Mouse (Mus musculus) G1E (cell line): ENCODE results near the gene Slc24a2. TPM values are rescaled to one million over a fixed set of nuclear protein-coding genes. Genes with fewer than 3 reads are reported as not detected.

ENCODE experiments used
- ATAC-seq: 2 replicates; pipeline ENCODE4 v1.8.0; 2016; ENCODE audit warnings: mild to moderate bottlenecking; ENCODE audit not compliant: insufficient number of reproducible peaks, poor library complexity, low FRiP score, severe bottlenecking; ENCODE audit errors: extremely low read depth
- DNase-seq: peaks from one replicate; pipeline ENCODE4 v3.0.0; 2012; ENCODE audit warnings: low spot score
- H3K27me3 ChIP-seq: 2 replicates; pipeline ENCODE4 v1.6.1; 2012; ENCODE audit warnings: mild to moderate bottlenecking, low read length, inconsistent platforms; ENCODE audit not compliant: insufficient read depth
- H3K36me3 ChIP-seq: replicated peaks from 2 replicates; pipeline ENCODE3; 2012; ENCODE audit warnings: mild to moderate bottlenecking, inconsistent platforms
- H3K4me1 ChIP-seq: 2 replicates; pipeline ENCODE4 v1.6.1; 2012; ENCODE audit warnings: low read depth, low read length, inconsistent platforms, mixed read lengths; ENCODE audit not compliant: insufficient read depth
- H3K4me3 ChIP-seq: 2 replicates; pipeline ENCODE4 v1.5.1; 2012; ENCODE audit warnings: low read depth, mild to moderate bottlenecking, inconsistent platforms, low read length, moderate library complexity, mixed read lengths
- H3K9me3 ChIP-seq: replicated peaks from 2 replicates; pipeline ENCODE4 v1.6.1; 2012; ENCODE audit warnings: inconsistent platforms
- CTCF ChIP-seq: IDR thresholded peaks from 2 replicates; pipeline ENCODE4 v1.5.1; 2012; ENCODE audit warnings: low read depth, low read length, inconsistent platforms, mixed read lengths
- GATA1 ChIP-seq: IDR thresholded peaks from 2 replicates; pipeline ENCODE4 v1.6.1; 2012; ENCODE audit warnings: borderline replicate concordance, low read length, inconsistent platforms, mixed read lengths
- GATA2 ChIP-seq: IDR thresholded peaks from 2 replicates; pipeline ENCODE4 v1.6.1; 2012; ENCODE audit warnings: low read depth, low read length, inconsistent platforms, borderline replicate concordance
- POLR2AphosphoS5 ChIP-seq: IDR thresholded peaks from 2 replicates; pipeline ENCODE4 v1.6.1; 2012; ENCODE audit warnings: low read depth, low read length, inconsistent platforms; ENCODE audit not compliant: insufficient replicate concordance
- TAL1 ChIP-seq: conservative IDR thresholded peaks from 2 replicates; pipeline ENCODE4 v1.6.1; 2012; ENCODE audit warnings: low read depth, low read length, inconsistent platforms, mixed read lengths
- polyA plus RNA-seq: library from polyadenylated mRNA; stranded (reverse); fragments of >175 nt; gene quantifications from 2 replicates; pipeline ENCODE4 v1.2.3, GENCODE M21; 2012
- total RNA-seq, 2 experiments: library from RNA; stranded (forward) in 1 of 2; stranded (reverse) in 1 of 2; fragments of 200-1000 nt in 1 of 2; fragments of >200 nt in 1 of 2; fragmentation: Nextera tagmentation in 1 of 2; gene quantifications; 2 replicates each; pipeline ENCODE4 v1.2.3; 2014 to 2017

Slc24a2 gene
- total and polyA plus RNA-seq, 3 experiments, result 0.55 TPM; not detected in 2

DNA sequence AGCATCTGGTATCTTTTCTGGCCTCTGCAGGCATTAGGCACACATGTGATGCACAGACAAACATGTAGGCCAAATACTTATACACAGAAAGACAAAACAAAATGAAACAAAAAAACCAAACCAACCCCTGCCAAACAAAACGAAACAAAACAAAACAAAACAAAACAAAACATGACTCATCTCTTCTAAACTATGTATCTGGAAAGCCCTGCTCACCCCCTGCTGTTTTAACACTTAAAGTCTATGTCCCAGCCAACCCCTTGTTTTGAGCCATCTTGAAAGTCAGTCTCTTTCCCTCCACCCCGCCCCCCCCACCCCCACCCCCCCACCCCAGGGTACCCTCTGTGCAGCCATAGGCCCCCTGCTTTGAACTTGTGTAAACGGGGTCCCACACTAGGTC is 293.6 kb downstream of the Slc24a2 start:
- DNase-seq, result no peak
- H3K9me3 ChIP-seq, result no peaks in the 10 kb centered on the region
- H3K4me1 ChIP-seq, result no peaks in the 10 kb centered on the region
- H3K4me3 ChIP-seq, result no peak overlapping the region
- H3K36me3 ChIP-seq, result no peaks in the 10 kb centered on the region
- H3K27me3 ChIP-seq, result no peaks in the 10 kb centered on the region
- ATAC-seq, result no peak
- TF ChIP-seq GATA1 (no peak), POLR2AphosphoS5 (no peak), TAL1 (no peak), CTCF (no peak), GATA2 (no peak)

DNA sequence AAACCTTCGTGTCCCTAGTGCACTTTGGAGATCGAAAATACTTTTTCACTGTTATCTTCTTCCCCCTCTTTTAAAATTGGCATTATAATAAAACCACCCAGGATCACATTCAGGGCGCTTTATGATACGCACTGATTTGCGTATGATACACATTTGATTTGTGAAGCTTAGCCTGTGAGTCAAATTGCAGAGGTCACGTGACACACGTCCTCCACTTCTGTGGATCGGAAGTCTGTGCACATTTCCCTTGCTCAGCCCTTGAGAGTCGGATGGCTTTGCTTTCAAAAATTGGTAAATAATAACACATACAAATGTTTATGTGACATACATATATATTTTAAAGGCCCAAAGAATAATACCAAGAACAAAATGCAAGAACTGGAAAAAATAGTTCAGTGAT is 294.1 kb downstream of the Slc24a2 start:
- Histone ChIP-seq H3K4me3 (no peak overlapping the region), H3K36me3 (no peaks in the 10 kb centered on the region), H3K9me3 (no peaks in the 10 kb centered on the region), H3K4me1 (no peaks in the 10 kb centered on the region), H3K27me3 (no peaks in the 10 kb centered on the region)
- no peak for TF ChIP-seq CTCF
- TF ChIP-seq TAL1, result no peak
- no peak for TF ChIP-seq GATA2
- no peak for TF ChIP-seq GATA1
- TF ChIP-seq POLR2AphosphoS5, result no peak
- ATAC-seq, result no peak
- no peak for DNase-seq
